ENCODE assay signal across 8 mouse cellular contexts in the genomic region with DNA sequence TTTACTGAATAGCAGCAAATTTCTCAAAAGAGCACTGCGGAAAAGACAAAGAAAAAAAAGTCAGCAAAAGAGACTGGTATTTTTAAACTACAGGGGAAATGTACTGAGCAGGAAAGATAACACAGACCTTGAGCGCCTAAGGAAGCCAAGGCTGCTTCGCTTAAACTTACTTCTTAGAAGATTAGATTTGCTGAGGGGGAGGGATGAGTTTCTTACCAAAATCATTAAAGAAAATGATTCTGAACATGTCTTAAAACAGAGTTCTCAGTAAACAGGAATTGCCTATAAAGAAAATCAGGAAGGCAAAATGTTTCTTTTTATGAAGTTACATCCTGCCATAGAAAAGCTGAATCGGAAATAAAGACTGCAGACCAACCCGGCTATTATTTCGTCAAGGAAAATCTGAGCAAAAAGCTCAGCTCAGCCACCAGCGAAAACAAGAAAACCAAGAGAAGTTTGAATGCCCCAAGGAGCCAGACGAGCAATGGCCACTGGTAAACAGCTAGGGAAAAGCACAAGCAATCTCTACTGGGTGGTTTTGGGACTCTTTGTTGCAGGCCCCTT. TPM values are rescaled to one million over a fixed set of nuclear protein-coding genes. Genes with fewer than 3 reads are reported as not detected.
DNase-seq lines count a peak whose midpoint lies in the region; ATAC-seq lines count a peak whose summit lies in the region.

Gene Fyn (plus strand): TSS at position 284 of the 564 bp plus-strand sequence.

- no peaks in the 10 kb centered on the region for H3K9me3 ChIP-seq in forebrain, embryonic 15.5 days
- no peaks in the 10 kb centered on the region for H3K9me3 ChIP-seq in intestine, embryonic 14.5 days (ENCODE audit: control insufficient read depth, low read length)
- no peaks in the 10 kb centered on the region for H3K9me3 ChIP-seq in midbrain, embryonic 10.5 days (replicated peaks)

- no peaks in the 10 kb centered on the region for H3K27me3 ChIP-seq in forebrain, embryonic 15.5 days
- peaks cover 7% of the 10 kb centered on the region; the same call in 1 of the 2 replicates for H3K27me3 ChIP-seq in intestine, embryonic 14.5 days (replicated peaks; ENCODE audit: control insufficient read depth, insufficient read depth, low read length)
- peaks cover 21% of the 10 kb centered on the region for H3K27me3 ChIP-seq in midbrain, embryonic 10.5 days (ENCODE audit: low read depth, poor library complexity, severe bottlenecking)

- H3K27ac ChIP-seq in forebrain, embryonic 15.5 days (replicated peaks): peak within 1 kb of the TSS; percentile 97
- H3K27ac ChIP-seq in intestine, embryonic 14.5 days (ENCODE audit: low read depth): peak within 1 kb of the TSS; percentile 89
- peak within 1 kb of the TSS; percentile 98 for H3K27ac ChIP-seq in midbrain, embryonic 10.5 days (replicated peaks)

- no peaks in the 10 kb centered on the region for H3K36me3 ChIP-seq in forebrain, embryonic 15.5 days
- no peaks in the 10 kb centered on the region for H3K36me3 ChIP-seq in intestine, embryonic 14.5 days (ENCODE audit: control insufficient read depth, insufficient read depth, low read length)
- no peaks in the 10 kb centered on the region for H3K36me3 ChIP-seq in midbrain, embryonic 10.5 days

- H3K4me3 ChIP-seq in forebrain, embryonic 15.5 days: peak within 1 kb of the TSS; percentile 92
- H3K4me3 ChIP-seq in intestine, embryonic 14.5 days (ENCODE audit: low read depth, low read length): peak within 1 kb of the TSS; percentile 82
- H3K4me3 ChIP-seq in midbrain, embryonic 10.5 days: peak within 1 kb of the TSS; percentile 92

- H3K4me2 ChIP-seq in forebrain, embryonic 15.5 days (replicated peaks): peak within 1 kb of the TSS; percentile 58
- peak within 1 kb of the TSS; percentile 71 for H3K4me2 ChIP-seq in intestine, embryonic 14.5 days (ENCODE audit: low read length)

- peak within 1 kb of the TSS; percentile 97 for H3K9ac ChIP-seq in forebrain, embryonic 15.5 days (replicated peaks)
- H3K9ac ChIP-seq in intestine, embryonic 14.5 days (ENCODE audit: low read length): peak within 1 kb of the TSS; percentile 90

- ATAC-seq in forebrain, embryonic 15.5 days (replicated peaks): no peak
- no peak for ATAC-seq in intestine, embryonic 14.5 days (replicated peaks; ENCODE audit: low FRiP score, low TSS enrichment, low read depth)

- H3K4me1 ChIP-seq in forebrain, embryonic 15.5 days: peaks cover 34% of the 10 kb centered on the region
- H3K4me1 ChIP-seq in intestine, embryonic 14.5 days (replicated peaks; ENCODE audit: control insufficient read depth, insufficient read depth, low read length): peaks cover 27% of the 10 kb centered on the region
- H3K4me1 ChIP-seq in midbrain, embryonic 10.5 days: peaks cover 40% of the 10 kb centered on the region

- 34% methylated on average over 8 of the region's 8 CpGs for WGBS in forebrain, embryonic 15.5 days
- WGBS in intestine, embryonic 14.5 days: 36% methylated on average over 8 of the region's 8 CpGs
- WGBS in midbrain, embryonic 10.5 days: 45% methylated on average over 8 of the region's 8 CpGs

- no peak for DNase-seq in layer of hippocampus, adult 18-20 months (ENCODE audit: low spot score in 2 of 2)
- no peak for DNase-seq in layer of hippocampus, adult 11-12 months (ENCODE audit: low spot score)
- peak; percentile 25 for DNase-seq in T-cell, adult 2 months (ENCODE audit: low spot score)
- no peak for DNase-seq in intestine, embryonic 14.5 days (ENCODE audit: low spot score)
- DNase-seq in midbrain, embryonic 10.5 days (ENCODE audit: low spot score): no peak
- DNase-seq in spleen, adult 12 weeks (ENCODE audit: low spot score): no peak
- no peak for DNase-seq in kidney, postnatal 36 days

RNA-seq across cellular contexts. Expression of gene Fyn, which starts in this region (rescaled TPM):
- 100 to 1,000 TPM; 115 to 118 TPM for total RNA-seq in layer of hippocampus, adult 18-20 months (2021)
- polyA plus RNA-seq in forebrain, embryonic 15.5 days (2015; fragmentation: Nextera tagmentation; extraction: Ambion mirVana): 75.6 and 79.3 TPM in 2 replicates
- polyA plus RNA-seq in intestine, embryonic 14.5 days (2014; fragmentation: Nextera tagmentation; extraction: Ambion mirVana): 35.7 and 36.0 TPM in 2 replicates
- 24.3 and 28.9 TPM in 2 replicates for polyA plus RNA-seq in midbrain, embryonic 10.5 days (2016; fragmentation: Nextera tagmentation; extraction: Ambion mirVana)
